In genomic region chr2:135618551-135618950, GRCm38 (mm10) we compare ENCODE assay signal across 16 mouse cellular contexts.
"Had no signal": no experiment of that assay in that cellular context is flagged by ENCODE, and none has a peak within 500 bp of the region (broad histone marks: within the 10 kb centered on the region; RNA-seq: fewer than 3 reads in every experiment).

No protein-coding gene starts in this region.

- DNase-seq: heart, postnatal 10 days; heart, postnatal 14 days; heart, postnatal 36 days; heart, postnatal 4 days; kidney, adult 11 months; kidney, adult 18-20 months; kidney, adult 2 months; kidney, adult 8-10 months; kidney, adult 9 months; kidney, postnatal 10 days; kidney, postnatal 14 days; kidney, postnatal 25 days; kidney, postnatal 36 days; kidney, postnatal 4 days; layer of hippocampus, adult 9-11 months; layer of hippocampus, postnatal 36 days had no signal
